Comparison of ENCODE assay signal across 7 mouse cellular contexts in the genomic region with DNA sequence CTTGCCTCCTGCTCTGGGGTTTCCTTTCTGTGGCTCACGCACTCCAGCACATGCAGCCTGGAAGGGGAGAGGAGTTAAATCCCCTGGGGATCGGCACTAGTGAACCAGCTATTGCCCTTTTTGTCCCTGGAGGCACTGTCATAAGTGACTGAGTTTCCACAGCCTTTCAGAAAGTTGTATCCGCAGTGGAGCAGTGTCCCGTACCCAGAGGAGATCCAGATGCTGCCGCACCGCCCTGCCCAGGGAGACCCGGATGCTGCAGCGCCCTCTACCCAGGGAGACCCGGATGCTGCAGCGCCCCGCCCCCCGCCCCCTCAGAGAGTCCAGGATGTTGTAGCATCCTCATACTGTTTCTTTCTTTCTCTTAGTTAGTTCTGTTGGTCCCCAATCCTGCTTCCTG. TPM values are rescaled to one million over a fixed set of nuclear protein-coding genes. Genes with fewer than 3 reads are reported as not detected.
DNase-seq lines count a peak whose midpoint lies in the region; ATAC-seq and TF ChIP-seq lines count a peak whose summit lies in the region.

No protein-coding gene starts in this region.

- 0 out of 2 replicates have a peak, but pooled peaks have one; percentile 33 for ATAC-seq in forebrain, embryonic 11.5 days (replicated peaks; ENCODE audit: low FRiP score)
- 0 out of 2 replicates have a peak, but pooled peaks have one; percentile 19 for ATAC-seq in intestine, embryonic 15.5 days
- ATAC-seq in midbrain, postnatal 0 days (ENCODE audit: low FRiP score) = no peak; the same call in 1 of the 2 replicates

- no peak overlapping the region for H3K9ac ChIP-seq in forebrain, embryonic 11.5 days (ENCODE audit: low read length)
- H3K9ac ChIP-seq in intestine, embryonic 15.5 days = no peak overlapping the region
- H3K9ac ChIP-seq in midbrain, postnatal 0 days (replicated peaks; ENCODE audit: low read length, poor library complexity, severe bottlenecking) = no peak overlapping the region

- WGBS in forebrain, embryonic 11.5 days = 17% methylated on average over 12 of the region's 12 CpGs
- 38% methylated on average over 12 of the region's 12 CpGs for WGBS in intestine, embryonic 15.5 days
- WGBS in midbrain, postnatal 0 days = 31% methylated on average over 12 of the region's 12 CpGs

- H3K27ac ChIP-seq in forebrain, embryonic 11.5 days (ENCODE audit: low read depth, low read length) = no peak overlapping the region
- no peak overlapping the region for H3K27ac ChIP-seq in intestine, embryonic 15.5 days
- H3K27ac ChIP-seq in midbrain, postnatal 0 days (ENCODE audit: low read depth, low read length) = no peak overlapping the region

- intact Hi-C loops in left cerebral cortex, postnatal 4 days (cut with DNase I) = loop anchor here (5.0 kb wide), 2 partner anchors 165 to 400 kb away; partner anchors contain the start of gene Ptbp3

- no peak overlapping the region for H3K4me3 ChIP-seq in forebrain, embryonic 11.5 days (ENCODE audit: low read depth, low read length)
- H3K4me3 ChIP-seq in intestine, embryonic 15.5 days (replicated peaks) = no peak overlapping the region
- no peak overlapping the region for H3K4me3 ChIP-seq in midbrain, postnatal 0 days (ENCODE audit: low read depth, low read length)

- no peaks in the 10 kb centered on the region for H3K27me3 ChIP-seq in forebrain, embryonic 11.5 days (ENCODE audit: control insufficient read depth, insufficient read depth, low read length)
- H3K27me3 ChIP-seq in intestine, embryonic 15.5 days (replicated peaks) = no peaks in the 10 kb centered on the region
- H3K27me3 ChIP-seq in midbrain, postnatal 0 days (ENCODE audit: insufficient read depth, low read length) = no peaks in the 10 kb centered on the region

- DNase-seq in embryo, embryonic 10.5 days (ENCODE audit: low spot score) = peak; percentile 46
- peak; percentile 76 for DNase-seq in forebrain, embryonic 11.5 days (ENCODE audit: low spot score)
- DNase-seq in midbrain, postnatal 0 days (ENCODE audit: low spot score) = no peak
- DNase-seq in B cell, adult 2 months = no peak
- no peak for DNase-seq in thymus, postnatal 14 days
- DNase-seq in left cerebral cortex, postnatal 4 days = no peak

- H3K36me3 ChIP-seq in forebrain, embryonic 11.5 days (ENCODE audit: control insufficient read depth, insufficient read depth, low read length) = no peaks in the 10 kb centered on the region
- no peaks in the 10 kb centered on the region for H3K36me3 ChIP-seq in intestine, embryonic 15.5 days
- H3K36me3 ChIP-seq in midbrain, postnatal 0 days (ENCODE audit: insufficient read depth, low read length) = no peaks in the 10 kb centered on the region

- H3K4me2 ChIP-seq in forebrain, embryonic 11.5 days (ENCODE audit: low read depth, low read length, severe bottlenecking) = peak overlapping the region; percentile 32; the same call in 1 of the 2 replicates
- H3K4me2 ChIP-seq in intestine, embryonic 15.5 days (replicated peaks) = no peak overlapping the region
- H3K4me2 ChIP-seq in midbrain, postnatal 0 days (ENCODE audit: low read depth, low read length, poor library complexity, severe bottlenecking) = peak overlapping the region; percentile 24; the same call in 1 of the 2 replicates

- no peaks in the 10 kb centered on the region for H3K4me1 ChIP-seq in forebrain, embryonic 11.5 days (replicated peaks; ENCODE audit: control insufficient read depth, insufficient read depth, low read length)
- H3K4me1 ChIP-seq in intestine, embryonic 15.5 days (replicated peaks) = no peaks in the 10 kb centered on the region
- H3K4me1 ChIP-seq in midbrain, postnatal 0 days (ENCODE audit: insufficient read depth, low read length) = no peaks in the 10 kb centered on the region

- no peaks in the 10 kb centered on the region for H3K9me3 ChIP-seq in forebrain, embryonic 11.5 days (ENCODE audit: control insufficient read depth, low read length)
- H3K9me3 ChIP-seq in intestine, embryonic 15.5 days = no peaks in the 10 kb centered on the region
- H3K9me3 ChIP-seq in midbrain, postnatal 0 days (ENCODE audit: low read length) = no peaks in the 10 kb centered on the region

- peak; percentile 30 for TF ChIP-seq CTCF in midbrain, postnatal 0 days (IDR thresholded peaks at IDR 0.05)

RNA-seq across cellular contexts. Expression of gene Susd1, which starts 56.3 kb away (rescaled TPM):
- 0.92 and 1.3 TPM in 2 replicates for polyA plus RNA-seq in forebrain, embryonic 11.5 days (2014; fragmentation: Nextera tagmentation; extraction: Ambion mirVana)
- polyA plus RNA-seq in intestine, embryonic 15.5 days (2015; fragmentation: Nextera tagmentation; extraction: Ambion mirVana) = 10.8 and 11.2 TPM in 2 replicates
- 8.6 and 8.9 TPM in 2 replicates for total RNA-seq in midbrain, postnatal 0 days (2014; rRNA removed)
- polyA plus RNA-seq in midbrain, postnatal 0 days (2015; fragmentation: Nextera tagmentation; extraction: Ambion mirVana) = 2.0 and 2.2 TPM in 2 replicates
- total RNA-seq in left cerebral cortex, postnatal 4 days (2021) = 1 to 10 TPM; 6.0 to 6.4 TPM

Comparison
In these comparisons a context has a peak if more than half of its experiments do, and no peak if none do; other contexts are left out.
1. DNase-seq: peak in embryo, embryonic 10.5 days (single experiment) and forebrain, embryonic 11.5 days (single experiment); none in midbrain, postnatal 0 days (single experiment), B cell, adult 2 months (0 of 2), thymus, postnatal 14 days (single experiment) and left cerebral cortex, postnatal 4 days (single experiment).